Mouse (Mus musculus): ENCODE results near the gene Gm32687.
"Not testable (repeated sequence)": the region's sequence is repeated elsewhere in the genome, so short reads cannot be mapped to it uniquely, and the experiment has no call there.

DNA sequence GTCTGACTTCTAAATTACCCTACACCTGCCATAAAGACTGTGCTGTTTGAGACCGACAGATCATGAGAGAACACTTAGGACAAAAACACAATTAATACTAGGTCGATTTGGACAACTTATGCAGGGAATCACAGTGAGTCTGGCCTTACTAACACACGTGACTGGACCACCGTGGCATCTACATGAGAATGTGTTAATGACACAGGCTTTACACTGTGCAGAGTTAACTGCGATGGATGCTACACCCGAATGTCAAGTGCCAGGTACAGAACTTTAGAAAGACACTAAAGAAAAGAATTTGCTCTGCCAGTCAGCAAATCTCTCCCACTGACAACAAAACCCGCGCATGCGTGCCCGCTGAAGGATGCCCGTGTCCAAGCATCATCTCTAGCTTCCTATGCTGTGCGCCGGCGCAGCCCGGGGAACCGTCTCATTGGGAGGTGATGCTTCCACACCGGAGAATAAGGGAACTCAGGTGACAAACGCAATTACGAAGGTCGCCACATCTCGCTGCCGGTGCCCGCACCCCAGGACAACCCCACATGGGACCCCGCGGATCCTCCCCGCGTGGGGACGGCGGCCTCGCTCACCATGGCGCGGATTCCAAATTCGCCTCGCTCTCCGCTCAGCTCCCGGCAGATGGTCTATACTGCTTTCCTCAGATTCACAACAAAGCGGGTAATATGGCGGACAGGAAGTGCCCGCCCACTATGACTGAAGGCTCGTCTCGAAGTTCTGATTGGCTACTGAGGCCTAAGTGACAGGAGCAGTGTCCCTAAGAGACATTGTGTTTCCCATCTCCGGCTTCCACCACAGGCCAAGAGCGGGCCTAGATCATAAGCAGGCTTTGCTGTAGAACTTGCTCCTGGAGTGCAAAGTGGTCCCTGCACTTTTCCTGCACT, 66.4 kb downstream of the Gm32687 start, which contains the start of gene Zfp781:
- TF ChIP-seq ZNF384 (IDR thresholded peaks at IDR 0.05; ENCODE audit: low read depth, low read length); MAFK (IDR thresholded peaks at IDR 0.05; ENCODE audit: insufficient read depth, low read depth, low read length); HCFC1 (IDR thresholded peaks at IDR 0.05; ENCODE audit: borderline replicate concordance, insufficient read depth, low read length); CHD2 (IDR thresholded peaks at IDR 0.05; ENCODE audit: low read depth, low read length): not testable (repeated sequence)

All from ES-E14 (cell line).